In genomic region chr11:19254183-19254582, GRCm38 (mm10) we compare ENCODE assay signal across 25 mouse cellular contexts.
DNase-seq lines count a peak whose midpoint lies in the region; ATAC-seq and TF ChIP-seq lines count a peak whose summit lies in the region.
"Had no signal": no experiment of that assay in that cellular context is flagged by ENCODE, and none has a peak within 500 bp of the region (broad histone marks: within the 10 kb centered on the region; RNA-seq: fewer than 3 reads in every experiment).

No protein-coding gene starts in this region.

- peak; percentile 70; the same call in 1 of the 2 replicates for ATAC-seq in lung, embryonic 14.5 days (ENCODE audit: insufficient read depth)
- ATAC-seq in intestine, embryonic 16.5 days: peak; percentile 40; the same call in 1 of the 2 replicates
- no peak for ATAC-seq in heart, embryonic 12.5 days (ENCODE audit: insufficient number of reproducible peaks, low FRiP score)
- ATAC-seq: activated CD4-positive, CD25-positive, alpha-beta regulatory T cell, adult 4 months; CD4-positive, CD25-positive, alpha-beta regulatory T cell, adult 4 months; forebrain, embryonic 13.5 days; forebrain, embryonic 15.5 days; forebrain, postnatal 0 days; Patski had no signal

- TF ChIP-seq CTCF in lung, embryonic 14.5 days (IDR thresholded peaks at IDR 0.05; ENCODE audit: low read depth): no peak

- no peaks in the 10 kb centered on the region for H3K27me3 ChIP-seq in lung, embryonic 14.5 days (ENCODE audit: insufficient read depth, low read length)
- H3K27me3 ChIP-seq in intestine, embryonic 16.5 days (replicated peaks; ENCODE audit: control insufficient read depth, insufficient read depth, low read length): no peaks in the 10 kb centered on the region
- no peaks in the 10 kb centered on the region for H3K27me3 ChIP-seq in heart, embryonic 12.5 days (replicated peaks)
- H3K27me3 ChIP-seq: CH12.LX; embryonic facial prominence, embryonic 12.5 days; forebrain, embryonic 15.5 days; Patski had no signal

- no peak overlapping the region for H3K4me3 ChIP-seq in lung, embryonic 14.5 days (ENCODE audit: low read depth, low read length)
- H3K4me3 ChIP-seq in intestine, embryonic 16.5 days (ENCODE audit: low read length): no peak overlapping the region
- H3K4me3 ChIP-seq in heart, embryonic 12.5 days: no peak overlapping the region
- H3K4me3 ChIP-seq: embryonic facial prominence, embryonic 10.5 days; embryonic facial prominence, embryonic 12.5 days; forebrain, embryonic 13.5 days; forebrain, embryonic 15.5 days had no signal

- no peak overlapping the region for H3K4me2 ChIP-seq in lung, embryonic 14.5 days
- no peak overlapping the region for H3K4me2 ChIP-seq in intestine, embryonic 16.5 days (ENCODE audit: low read depth, low read length)
- H3K4me2 ChIP-seq in heart, embryonic 12.5 days: no peak overlapping the region
- H3K4me2 ChIP-seq: embryonic facial prominence, embryonic 12.5 days; forebrain, embryonic 13.5 days; forebrain, embryonic 15.5 days had no signal

- no peak overlapping the region for H3K27ac ChIP-seq in lung, embryonic 14.5 days (ENCODE audit: low read depth)
- H3K27ac ChIP-seq in intestine, embryonic 16.5 days (ENCODE audit: low read length): no peak overlapping the region
- no peak overlapping the region for H3K27ac ChIP-seq in heart, embryonic 12.5 days (ENCODE audit: poor library complexity, severe bottlenecking)
- H3K27ac ChIP-seq: embryonic facial prominence, embryonic 10.5 days; embryonic facial prominence, embryonic 12.5 days; forebrain, embryonic 13.5 days; forebrain, embryonic 15.5 days had no signal

- H3K9me3 ChIP-seq in lung, embryonic 14.5 days (ENCODE audit: low read depth, low read length): no peaks in the 10 kb centered on the region
- H3K9me3 ChIP-seq in intestine, embryonic 16.5 days (ENCODE audit: control insufficient read depth, low read length): no peaks in the 10 kb centered on the region
- H3K9me3 ChIP-seq in heart, embryonic 12.5 days (replicated peaks): no peaks in the 10 kb centered on the region
- H3K9me3 ChIP-seq: embryonic facial prominence, embryonic 10.5 days; embryonic facial prominence, embryonic 12.5 days; forebrain, embryonic 13.5 days; forebrain, embryonic 15.5 days; G1E had no signal

- peak; percentile 63 for DNase-seq in embryo, embryonic 10 days (ENCODE audit: low spot score)
- DNase-seq in embryo, embryonic 11 days: no peak
- DNase-seq in lung, embryonic 14.5 days: no peak
- no peak for DNase-seq in lung, adult 18-20 months
- DNase-seq: adrenal gland, adult 8-10 months; adrenal gland, postnatal 14 days; adrenal gland, postnatal 36 days; B cell, adult 2 months; cerebellum, adult 11-12 months; cerebellum, adult 2 months; cerebellum, adult 9-10 months; cerebellum, postnatal 10 days; cerebellum, postnatal 25 days; forebrain, postnatal 0 days had no signal

- H3K9ac ChIP-seq in lung, embryonic 14.5 days: no peak overlapping the region
- H3K9ac ChIP-seq in intestine, embryonic 16.5 days (ENCODE audit: low read depth, low read length): no peak overlapping the region
- no peak overlapping the region for H3K9ac ChIP-seq in heart, embryonic 12.5 days
- H3K9ac ChIP-seq: embryonic facial prominence, embryonic 12.5 days; forebrain, embryonic 13.5 days; forebrain, embryonic 15.5 days; forebrain, postnatal 0 days had no signal

- no peaks in the 10 kb centered on the region for H3K4me1 ChIP-seq in lung, embryonic 14.5 days (ENCODE audit: insufficient read depth)
- H3K4me1 ChIP-seq in intestine, embryonic 16.5 days (ENCODE audit: control insufficient read depth, insufficient read depth, low read length): no peaks in the 10 kb centered on the region
- H3K4me1 ChIP-seq in heart, embryonic 12.5 days (replicated peaks): no peaks in the 10 kb centered on the region
- H3K4me1 ChIP-seq: forebrain, embryonic 13.5 days; forebrain, embryonic 15.5 days had no signal

- no peaks in the 10 kb centered on the region for H3K36me3 ChIP-seq in lung, embryonic 14.5 days (ENCODE audit: insufficient read depth)
- no peaks in the 10 kb centered on the region for H3K36me3 ChIP-seq in intestine, embryonic 16.5 days (ENCODE audit: control insufficient read depth, insufficient read depth, low read length)
- no peaks in the 10 kb centered on the region for H3K36me3 ChIP-seq in heart, embryonic 12.5 days
- H3K36me3 ChIP-seq: embryonic facial prominence, embryonic 10.5 days; embryonic facial prominence, embryonic 12.5 days; forebrain, embryonic 15.5 days; G1E had no signal

- 31% methylated on average over 4 of the region's 4 CpGs for WGBS in lung, embryonic 14.5 days
- WGBS in intestine, embryonic 16.5 days: 43% methylated on average over 4 of the region's 4 CpGs
- WGBS in heart, embryonic 12.5 days: 77% methylated on average over 4 of the region's 4 CpGs
